Mouse (Mus musculus): ENCODE data around the gene Supt4a. TPM values are rescaled to one million over a fixed set of nuclear protein-coding genes. Genes with fewer than 3 reads are reported as not detected.

The Supt4a gene
- polyA plus RNA-seq, 1 experiment = 214 TPM

GRCm38 (mm10) chr11:87780130-87780529, 42.8 kb downstream of the Supt4a start:
- no peaks in the 10 kb centered on the region for H3K79me2 ChIP-seq (ENCODE audit: control insufficient read depth, insufficient read depth)
- no peak overlapping the region for H3K4me3 ChIP-seq (ENCODE audit: insufficient read depth, poor library complexity, severe bottlenecking)
- H3K27me3 ChIP-seq (ENCODE audit: control insufficient read depth, insufficient read depth, insufficient read length) = peaks cover 69% of the 10 kb centered on the region
- H3ac ChIP-seq (ENCODE audit: control insufficient read depth, insufficient read length, low read depth) = no peak overlapping the region
- no peaks in the 10 kb centered on the region for H3K79me3 ChIP-seq (ENCODE audit: low read depth)
- TF ChIP-seq FOSL1 (IDR thresholded peaks at IDR 0.05; ENCODE audit: insufficient read depth, low read length, poor library complexity, severe bottlenecking) (no peak), USF1 (IDR thresholded peaks at IDR 0.05; ENCODE audit: low read depth) (no peak), CEBPB (IDR thresholded peaks at IDR 0.05; ENCODE audit: low read depth) (no peak), MYOG (IDR thresholded peaks at IDR 0.05; ENCODE audit: control insufficient read depth, extremely low read depth, insufficient read length) (no peak), CTCF (IDR thresholded peaks at IDR 0.05; ENCODE audit: control insufficient read depth, insufficient read depth, insufficient read length) (no peak), MYOD1 (IDR thresholded peaks at IDR 0.05; ENCODE audit: control insufficient read depth, insufficient read length, low read depth) (no peak)
- H3K36me3 ChIP-seq (ENCODE audit: control insufficient read depth, insufficient read depth) = no peaks in the 10 kb centered on the region

- TF ChIP-seq MAX (IDR thresholded peaks at IDR 0.05) (no peak), USF1 (IDR thresholded peaks at IDR 0.05; ENCODE audit: low read depth) (no peak), CTCF (IDR thresholded peaks at IDR 0.05; ENCODE audit: control insufficient read depth, insufficient read depth, insufficient read length) (no peak), FOSL1 (IDR thresholded peaks at IDR 0.05; ENCODE audit: insufficient read depth, low read length, poor library complexity, severe bottlenecking) (no peak), MYOG (IDR thresholded peaks at IDR 0.05; ENCODE audit: control insufficient read depth, extremely low read depth, insufficient read length) (no peak), MYOD1 (IDR thresholded peaks at IDR 0.05; ENCODE audit: control insufficient read depth, insufficient read length, low read depth) (no peak), CEBPB (IDR thresholded peaks at IDR 0.05; ENCODE audit: low read depth) (no peak)
- H3K27me3 ChIP-seq (ENCODE audit: control insufficient read depth, insufficient read depth, insufficient read length) = peaks cover 45% of the 10 kb centered on the region
- no peaks in the 10 kb centered on the region for H3K36me3 ChIP-seq (ENCODE audit: control insufficient read depth, insufficient read depth)
- no peak overlapping the region for H3K4me3 ChIP-seq (ENCODE audit: insufficient read depth, poor library complexity, severe bottlenecking)
- H3K79me3 ChIP-seq (ENCODE audit: low read depth) = no peaks in the 10 kb centered on the region
- no peaks in the 10 kb centered on the region for H3K79me2 ChIP-seq (ENCODE audit: control insufficient read depth, insufficient read depth)
- no peak overlapping the region for H3ac ChIP-seq (ENCODE audit: control insufficient read depth, insufficient read length, low read depth)
Measured at GRCm38 (mm10) chr11:87790088-87790487, 52.7 kb downstream of the Supt4a start.

Small RNA genes within 50 kb of the gene (microRNA-seq; reads per million reads assigned to microRNA genes)
- gene Mir142 (ENCODE audit: borderline microRNAs expressed) (not detected), gene Mir142b (ENCODE audit: borderline microRNAs expressed) (not detected)

Other genes starting within 250 kb of the Supt4a start
- not detected for gene Gm11492, start 170.9 kb upstream of the Supt4a start, polyA plus RNA-seq (2012; fragmentation: generic; extraction: Trizol)
- 0.19 TPM for gene Sept4, start 168.6 kb upstream of the Supt4a start, polyA plus RNA-seq (2012; fragmentation: generic; extraction: Trizol)
- 28.0 TPM for gene Mtmr4, start 145.4 kb upstream of the Supt4a start, polyA plus RNA-seq (2012; fragmentation: generic; extraction: Trizol)
- 0.02 TPM for gene Hsf5, start 120.4 kb upstream of the Supt4a start, polyA plus RNA-seq (2012; fragmentation: generic; extraction: Trizol)
- gene Rnf43, start 74.8 kb upstream of the Supt4a start, polyA plus RNA-seq (2012; fragmentation: generic; extraction: Trizol) = not detected
- gene Tspoap1, start 23.0 kb downstream of the Supt4a start, polyA plus RNA-seq (2012; fragmentation: generic; extraction: Trizol) = not detected
- not detected for gene Mpo, start 56.0 kb downstream of the Supt4a start, polyA plus RNA-seq (2012; fragmentation: generic; extraction: Trizol)
- not detected for gene Lpo, start 90.7 kb downstream of the Supt4a start, polyA plus RNA-seq (2012; fragmentation: generic; extraction: Trizol)
- gene Mks1, start 115.7 kb downstream of the Supt4a start, polyA plus RNA-seq (2012; fragmentation: generic; extraction: Trizol) = 5.8 TPM
- gene Epx, start 138.0 kb downstream of the Supt4a start, polyA plus RNA-seq (2012; fragmentation: generic; extraction: Trizol) = not detected
- gene Olfr462, start 154.7 kb downstream of the Supt4a start, polyA plus RNA-seq (2012; fragmentation: generic; extraction: Trizol) = not detected
- gene Olfr463, start 159.8 kb downstream of the Supt4a start, polyA plus RNA-seq (2012; fragmentation: generic; extraction: Trizol) = not detected
- not detected for gene Olfr464, start 183.4 kb downstream of the Supt4a start, polyA plus RNA-seq (2012; fragmentation: generic; extraction: Trizol)
- gene Dynll2, start 250.0 kb downstream of the Supt4a start, polyA plus RNA-seq (2012; fragmentation: generic; extraction: Trizol) = 75.1 TPM